Mouse (Mus musculus) small intestine, adult 2 months (tissue): ENCODE results near the gene Hint3. TPM values are rescaled to one million over a fixed set of nuclear protein-coding genes. Genes with fewer than 3 reads are reported as not detected.
A peak's percentile ranks its signal among the peaks of the same experiment; 100 is the strongest.

ENCODE experiments used
- H3K27ac ChIP-seq: fragments of 200-500 bp; 2 replicates; pipeline ENCODE4 v1.5.1; 2012; ENCODE audit warnings: low read depth, low read length, control low read depth, inconsistent platforms; ENCODE audit not compliant: insufficient read depth
- H3K27me3 ChIP-seq: fragments of 200-500 bp; 2 replicates; pipeline ENCODE4 v1.6.1; 2012; ENCODE audit warnings: mild to moderate bottlenecking, moderate library complexity, low read length, inconsistent platforms; ENCODE audit not compliant: control insufficient read depth, insufficient read depth
- H3K36me3 ChIP-seq: fragments of 200-500 bp; 2 replicates; pipeline ENCODE4 v1.6.1; 2012; ENCODE audit warnings: mild to moderate bottlenecking, low read length, control low read depth, inconsistent platforms; ENCODE audit not compliant: control insufficient read depth, insufficient read depth
- H3K4me1 ChIP-seq: fragments of 200-500 bp; 2 replicates; pipeline ENCODE4 v1.6.1; 2012; ENCODE audit warnings: low read length, inconsistent platforms, mixed read lengths; ENCODE audit not compliant: control insufficient read depth, insufficient read depth, insufficient read length
- H3K4me3 ChIP-seq: fragments of 200-500 bp; 2 replicates; pipeline ENCODE4 v1.5.1; 2012; ENCODE audit warnings: low read depth, mild to moderate bottlenecking, control low read depth, inconsistent platforms, low read length, moderate library complexity
- CTCF ChIP-seq: fragments of 200-500 bp; IDR thresholded peaks from 2 replicates; pipeline ENCODE4 v1.5.1; 2012; ENCODE audit warnings: low read depth, mild to moderate bottlenecking, control low read depth, inconsistent platforms, low read length, moderate library complexity, mixed read lengths; ENCODE audit not compliant: insufficient replicate concordance, insufficient read length; ENCODE audit errors: extremely low read depth
- POLR2A ChIP-seq: fragments of 200-500 bp; IDR thresholded peaks from 2 replicates; pipeline ENCODE4 v1.6.1; 2012; ENCODE audit warnings: low read depth, mild to moderate bottlenecking, control low read depth, inconsistent platforms, low read length, moderate library complexity
- WGBS: fragments of 180-500 bp; shearing (Covaris S2); methylation state at CpG from one replicate; pipeline ENCODE4 v1.1.7; 2018; 5-methylcytosine and 5-hydroxymethylcytosine counted together
- polyA plus RNA-seq: library from polyadenylated mRNA; depleted of rRNA; stranded (reverse); fragments of >200 nt; gene quantifications from 2 replicates; pipeline ENCODE4 v1.2.3, GENCODE M21; 2012; rRNA removed

Gene Hint3
- polyA plus RNA-seq, 1 experiment, result 3.5 TPM

DNA sequence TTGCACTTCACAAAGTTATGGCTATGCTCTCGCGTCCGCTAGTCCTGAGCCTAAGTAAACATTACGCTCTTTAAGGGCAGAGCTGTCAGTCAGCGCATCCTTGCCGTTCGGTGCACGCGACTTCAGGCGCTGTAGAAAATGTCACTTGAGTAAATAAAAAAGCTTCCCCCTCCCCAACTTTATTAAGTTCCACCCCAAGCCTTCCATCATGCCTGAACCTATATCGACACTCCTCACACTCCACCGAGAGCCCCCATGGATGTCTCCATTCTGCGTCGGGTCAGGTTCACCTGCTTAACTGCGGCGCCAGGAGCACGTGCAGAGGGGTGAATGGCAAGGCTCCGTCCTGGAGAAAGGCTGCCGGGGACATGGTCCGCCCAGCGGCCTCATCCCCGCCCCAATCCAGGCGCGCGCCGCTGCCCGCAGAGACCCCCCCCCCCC, 29.3 kb downstream of the Hint3 start:
- H3K36me3 ChIP-seq, result peaks cover 8% of the 10 kb centered on the region
- peak overlapping the region; percentile 75 for H3K4me3 ChIP-seq
- peaks cover 4% of the 10 kb centered on the region; the same call in 1 of the 2 replicates for H3K4me1 ChIP-seq
- TF ChIP-seq POLR2A (no peak), CTCF (no peak)
- WGBS, result under 1% methylated on average over 26 of the region's 27 CpGs
- no peak overlapping the region for H3K27ac ChIP-seq
- H3K27me3 ChIP-seq, result no peaks in the 10 kb centered on the region

DNA sequence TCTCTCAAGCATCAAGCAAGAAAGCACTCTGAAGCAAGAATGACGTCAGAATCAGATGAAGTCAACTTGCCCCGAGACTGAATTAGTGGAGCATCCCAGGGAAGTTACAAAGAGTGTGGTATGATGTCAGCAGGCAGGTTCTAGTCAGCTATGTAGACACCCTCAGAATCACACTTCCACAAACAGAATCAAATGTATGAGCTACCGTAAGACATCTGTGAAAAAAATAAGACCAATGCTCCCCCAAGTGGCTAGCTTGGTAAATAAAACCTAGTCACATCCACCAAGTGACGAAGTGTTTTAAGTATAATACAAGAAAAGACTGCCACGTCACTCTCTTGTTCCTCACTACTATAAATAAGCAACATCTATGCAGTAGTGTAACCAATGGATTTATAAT, 42.4 kb downstream of the Hint3 start:
- 75% methylated on average over 5 of the region's 5 CpGs for WGBS
- Histone ChIP-seq H3K27me3 (no peaks in the 10 kb centered on the region), H3K4me1 (no peaks in the 10 kb centered on the region), H3K36me3 (peaks cover 21% of the 10 kb centered on the region), H3K4me3 (no peak overlapping the region), H3K27ac (no peak overlapping the region)
- TF ChIP-seq CTCF (no peak), POLR2A (no peak)

DNA sequence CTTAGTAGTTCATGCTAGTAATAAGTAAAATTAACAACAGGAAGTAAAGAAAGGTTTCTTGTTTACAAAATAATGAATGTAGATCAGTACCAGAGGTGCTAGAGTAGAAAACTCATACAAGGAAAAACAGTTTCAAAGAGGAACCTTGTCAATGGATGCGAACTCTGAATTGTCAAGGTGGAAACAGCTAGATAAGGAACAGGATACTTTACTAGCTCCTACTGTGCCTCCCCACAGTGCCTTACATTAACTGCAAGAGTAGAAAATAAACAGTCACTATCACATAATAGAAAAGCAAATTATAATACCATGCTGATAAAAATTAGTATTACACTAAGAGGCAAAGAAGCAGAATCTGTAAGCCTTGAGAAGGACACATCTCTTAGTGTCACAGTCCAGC, 43.7 kb downstream of the Hint3 start:
- Histone ChIP-seq H3K36me3 (peaks cover 19% of the 10 kb centered on the region), H3K4me1 (no peaks in the 10 kb centered on the region)
- WGBS, result 91% methylated on average over 1 of the region's 1 CpGs

DNA sequence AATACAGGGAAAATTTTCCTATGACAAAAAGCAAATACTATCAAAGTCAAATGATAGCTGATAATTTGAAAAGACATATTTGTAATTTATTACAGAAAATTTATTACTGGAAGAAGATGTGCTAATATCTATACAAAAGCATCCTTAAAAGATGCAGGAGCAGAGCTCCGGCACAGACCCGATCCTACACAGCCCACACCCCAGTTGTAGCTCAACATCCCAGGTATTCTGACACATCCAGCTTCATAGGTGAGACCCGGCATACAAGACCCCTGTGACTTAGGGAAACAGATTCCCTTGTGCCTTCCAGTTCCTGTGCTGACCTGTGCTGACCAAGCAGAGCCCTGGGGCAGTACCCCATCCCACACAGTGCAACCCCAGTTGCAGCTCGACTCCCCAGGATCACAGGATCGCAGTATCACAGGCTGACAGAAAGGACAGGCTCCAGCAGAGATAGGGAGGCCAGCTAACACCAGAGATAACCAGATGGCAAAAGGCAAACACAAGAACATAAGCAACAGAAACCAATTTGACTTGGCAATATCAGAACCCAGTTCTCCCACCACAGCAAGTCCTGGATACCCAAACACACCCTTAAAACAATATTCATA, 51.7 kb downstream of the Hint3 start:
- H3K4me1 ChIP-seq, result no peaks in the 10 kb centered on the region
- H3K36me3 ChIP-seq, result 0 out of 2 replicates have a peak, but pooled peaks cover 4% of the 10 kb centered on the region
- TF ChIP-seq CTCF, result no peak
- no peak for TF ChIP-seq POLR2A
- H3K27ac ChIP-seq, result no peak overlapping the region
- H3K4me3 ChIP-seq, result no peak overlapping the region
- 91% methylated on average over 5 of the region's 5 CpGs for WGBS
- no peaks in the 10 kb centered on the region for H3K27me3 ChIP-seq

More for the DNA sequence above, 43.7 kb downstream of the Hint3 start:
- no peaks in the 10 kb centered on the region for H3K27me3 ChIP-seq
- TF ChIP-seq POLR2A, result no peak
- TF ChIP-seq CTCF, result no peak
- H3K27ac ChIP-seq, result no peak overlapping the region
- H3K4me3 ChIP-seq, result no peak overlapping the region

DNA sequence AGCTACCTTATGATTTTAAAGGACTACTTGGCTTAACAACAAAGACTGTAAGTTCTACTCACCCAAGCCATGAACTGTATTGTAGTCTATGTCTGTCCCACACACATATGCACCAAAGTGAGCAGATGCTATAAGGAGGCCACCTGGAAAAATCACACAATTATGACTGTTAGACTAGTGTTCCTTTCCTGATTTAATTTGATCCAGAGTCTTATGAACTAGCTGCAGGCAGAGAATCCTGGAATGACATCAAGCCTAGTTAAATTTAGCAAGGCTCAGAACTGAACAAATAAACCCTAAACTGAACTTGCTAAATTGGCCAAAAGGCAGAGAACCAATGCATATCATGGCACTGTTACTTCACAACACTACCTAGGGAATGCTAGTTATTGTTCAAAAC, 63.1 kb downstream of the Hint3 start:
- H3K27ac ChIP-seq, result no peak overlapping the region
- no peak for TF ChIP-seq CTCF
- no peak for TF ChIP-seq POLR2A
- no peak overlapping the region for H3K4me3 ChIP-seq
- peaks cover 8% of the 10 kb centered on the region for H3K36me3 ChIP-seq
- no peaks in the 10 kb centered on the region for H3K4me1 ChIP-seq
- no peaks in the 10 kb centered on the region for H3K27me3 ChIP-seq

DNA sequence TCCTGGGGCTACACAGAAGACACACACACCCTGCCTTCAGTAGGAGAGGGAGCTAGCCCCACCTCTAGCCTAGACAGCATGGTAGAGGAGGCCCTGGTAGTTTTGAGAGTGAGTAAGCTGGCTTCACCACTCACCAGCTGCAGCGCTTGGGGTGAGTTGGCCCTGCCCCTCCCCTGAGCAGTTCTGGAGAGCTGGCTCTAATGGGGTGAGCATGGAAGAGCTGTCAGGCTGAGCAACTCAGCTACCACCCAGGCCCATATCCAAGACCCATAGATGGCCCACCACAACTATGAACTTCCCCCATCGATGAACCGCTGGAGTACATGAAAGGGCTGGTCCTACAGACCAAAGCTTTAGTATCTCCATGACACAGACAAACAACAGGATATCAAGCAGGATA, 64.8 kb downstream of the Hint3 start:
- Histone ChIP-seq H3K27me3 (no peaks in the 10 kb centered on the region), H3K4me3 (no peak overlapping the region), H3K36me3 (peaks cover 12% of the 10 kb centered on the region), H3K27ac (no peak overlapping the region), H3K4me1 (no peaks in the 10 kb centered on the region)
- WGBS, result 96% methylated on average over 3 of the region's 3 CpGs
- TF ChIP-seq CTCF (no peak), POLR2A (no peak)

Other genes starting within 250 kb of the Hint3 start
- 0.06 and 0.13 TPM in 2 replicates for gene Trmt11, start 28.9 kb downstream of the Hint3 start, polyA plus RNA-seq
- 1.2 and 2.4 TPM in 2 replicates for gene Ncoa7, start 173.7 kb upstream of the Hint3 start, polyA plus RNA-seq
- 1.5 and 1.6 TPM in 2 replicates for gene Hey2, start 213.2 kb upstream of the Hint3 start, polyA plus RNA-seq